Mouse (Mus musculus) T-cell, adult 2 months (primary cell): ENCODE measurements around the gene Prl8a9.

Experiments
- DNase-seq: peaks from one replicate; pipeline ENCODE4 v3.0.0; 2022; ENCODE audit warnings: low spot score

Prl8a9 gene

DNA sequence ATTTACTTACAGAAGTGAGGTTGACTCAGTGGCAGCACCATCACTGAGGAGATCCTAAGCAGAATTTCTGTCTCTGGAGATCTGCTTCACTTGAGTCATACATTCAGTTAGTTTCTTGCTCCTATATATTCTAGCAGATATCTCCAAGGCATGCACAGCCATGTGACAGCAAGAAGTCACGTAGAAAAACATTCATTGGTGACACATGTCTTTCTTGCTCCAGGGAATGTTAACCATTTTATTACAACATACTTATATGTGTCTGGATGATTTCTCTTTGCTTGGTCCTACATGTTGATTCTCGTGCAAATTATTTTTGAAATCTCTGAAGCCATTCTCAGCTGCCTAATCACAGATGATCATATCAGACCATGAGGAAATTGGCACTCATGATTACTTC, at the start of gene Prl8a9:
TSS of gene Prl8a9 (minus strand) at position 101 of the 400 bp plus-strand sequence.
- DNase-seq: no peak

DNA sequence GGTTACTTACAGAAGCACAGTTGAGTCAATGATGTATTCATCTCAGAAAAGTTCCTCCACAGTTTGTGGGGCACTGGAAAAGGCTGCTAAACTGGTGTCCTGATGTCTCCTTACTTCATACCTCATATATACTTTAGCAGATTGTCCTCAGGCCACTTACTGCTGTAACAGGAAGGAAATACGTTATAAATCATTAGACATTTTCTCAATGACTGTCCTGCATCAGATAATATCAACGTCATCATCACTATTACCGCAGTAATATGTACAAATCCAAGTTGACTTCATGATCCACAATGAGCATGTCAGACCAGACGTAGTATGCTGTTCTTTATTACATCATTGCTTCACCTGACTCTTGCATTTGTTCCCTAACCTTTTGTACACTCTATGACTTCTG, 46.1 kb upstream of the Prl8a9 start, which contains the start of gene Prl7b1:
TSS of gene Prl7b1 (minus strand) at position 101 of the 400 bp plus-strand sequence.
- DNase-seq: no peak

DNA sequence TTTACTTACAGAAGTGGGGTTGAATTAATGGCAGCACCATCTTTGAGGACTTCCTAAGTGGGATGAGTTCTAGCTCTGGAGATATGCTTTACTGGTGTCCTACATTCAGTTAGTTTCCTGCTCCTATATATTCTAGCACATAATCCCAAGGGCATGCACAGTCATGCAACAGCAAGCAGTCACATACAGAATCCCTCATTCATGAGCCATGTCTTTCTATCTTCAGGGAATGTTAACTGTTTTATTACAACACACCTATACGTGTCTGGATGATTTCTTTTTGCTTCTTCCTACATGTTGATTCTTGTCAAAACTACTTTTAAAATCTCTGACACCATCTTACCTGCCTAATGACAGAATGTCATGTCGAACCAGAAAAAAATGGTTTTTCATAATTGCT, 17.7 kb upstream of the Prl8a9 start, which contains the start of gene Prl8a1:
TSS of gene Prl8a1 (minus strand) at position 101 of the 400 bp plus-strand sequence.
- no peak for DNase-seq

DNA sequence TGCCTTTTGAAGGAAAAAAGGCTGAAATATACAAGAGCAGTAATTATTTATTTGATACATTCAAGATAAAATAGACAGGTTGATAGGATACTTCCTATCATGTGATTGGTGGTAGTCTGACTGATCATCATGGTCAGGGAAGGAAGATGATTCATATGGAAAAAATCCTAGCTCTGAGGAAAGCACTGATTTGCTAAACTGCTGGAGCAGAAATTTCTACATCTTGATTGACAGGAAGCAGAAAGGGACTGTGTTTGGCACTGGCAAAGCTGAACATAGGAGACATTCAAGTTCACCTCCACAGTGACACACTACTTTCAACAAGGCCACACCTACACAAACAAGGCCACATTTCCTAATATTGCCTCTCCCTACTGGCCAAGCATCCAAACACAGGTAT, 11.1 kb downstream of the Prl8a9 start:
- DNase-seq: no peak

DNA sequence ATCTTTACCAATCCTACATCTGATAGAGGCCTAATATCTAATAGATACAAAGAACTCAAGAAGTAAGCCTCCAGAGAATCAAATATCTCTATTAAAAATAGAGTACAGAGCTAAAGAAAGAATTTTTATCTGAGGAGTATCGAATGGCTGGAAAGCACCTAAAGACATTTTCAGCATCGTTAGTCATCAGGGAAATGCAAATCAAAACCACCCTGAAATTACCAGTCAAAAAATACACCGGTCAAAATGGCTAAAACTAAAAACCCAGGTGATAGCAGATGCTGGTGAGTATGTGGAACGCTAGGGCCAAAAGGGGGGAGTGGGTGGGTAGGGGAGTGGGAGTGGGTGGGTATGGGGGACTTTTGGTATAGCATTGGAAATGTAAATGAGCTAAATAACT, 41.2 kb downstream of the Prl8a9 start:
- no peak for DNase-seq

DNA sequence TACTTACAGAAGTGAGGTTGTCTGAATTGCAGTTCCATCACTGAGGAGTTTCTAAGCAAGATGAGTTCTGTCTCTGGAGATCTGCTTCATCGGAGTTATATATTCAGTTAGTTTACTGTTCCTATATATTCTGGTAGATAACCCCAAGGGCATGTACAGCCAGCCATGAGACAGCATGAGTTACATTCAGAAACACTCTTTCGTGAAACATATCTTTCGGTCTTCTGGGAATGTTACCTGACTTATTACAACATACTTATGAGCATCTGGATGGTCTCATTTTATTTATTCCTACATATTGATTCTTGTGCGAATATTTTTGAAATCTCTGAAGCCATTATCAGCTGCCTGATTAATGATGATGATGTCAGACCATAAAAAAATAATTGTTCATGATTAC, 51.3 kb downstream of the Prl8a9 start, which contains the start of gene Prl8a8:
TSS of gene Prl8a8 (minus strand) at position 101 of the 400 bp plus-strand sequence.
- DNase-seq: no peak
